Mouse (Mus musculus) left cerebral cortex, postnatal 36 days (tissue): ENCODE results near the gene Stom. TPM values are rescaled to one million over a fixed set of nuclear protein-coding genes. Genes with fewer than 3 reads are reported as not detected.

Source experiments
- DNase-seq, 2 experiments: peaks; one replicate each; pipeline ENCODE4 v3.0.0; 2021 to 2022; ENCODE audit warnings: low spot score in 2 of 2, mixed read lengths in 1 of 2
- intact Hi-C: fragments of 180-260 bp; cut with DNase I; formaldehyde crosslinking; loops from one replicate; pipeline ENCODE4 v1.15.1; 2025
- total RNA-seq, 2 experiments: library from RNA; stranded (reverse); gene quantifications; 2 replicates each; pipeline ENCODE4 v1.2.3; 2021

Stom gene
- total RNA-seq, 2 experiments from 2014 or later: 5.7 to 6.0 TPM

GRCm38 (mm10) chr2:35322404-35323164, 14.2 kb downstream of the Stom start:
- intact Hi-C loops: no loop called here
- DNase-seq: no peak

GRCm38 (mm10) chr2:35320399-35320798, 16.4 kb downstream of the Stom start:
- intact Hi-C loops: no loop called here
- DNase-seq: no peak

DNA sequence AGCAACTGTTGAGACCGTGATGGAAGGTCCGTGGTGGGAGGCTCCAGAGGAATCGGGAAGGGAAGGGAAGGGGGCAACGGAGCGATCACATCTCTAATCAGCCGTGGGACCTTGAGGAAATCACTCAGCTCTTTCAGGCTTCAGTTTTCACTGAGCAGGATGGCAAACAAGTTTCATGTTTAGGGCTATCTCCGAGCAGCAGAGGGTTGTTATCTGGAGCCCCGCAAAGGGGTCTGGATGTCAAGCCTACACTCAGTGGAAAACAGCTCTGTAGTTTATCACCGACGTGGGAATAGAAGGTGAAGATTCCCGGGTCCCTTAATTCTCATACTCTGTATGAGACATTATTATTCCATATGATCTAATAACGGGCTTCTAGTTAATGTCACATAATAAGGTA, 18.4 kb downstream of the Stom start:
- intact Hi-C loops: no loop called here
- no peak for DNase-seq

DNA sequence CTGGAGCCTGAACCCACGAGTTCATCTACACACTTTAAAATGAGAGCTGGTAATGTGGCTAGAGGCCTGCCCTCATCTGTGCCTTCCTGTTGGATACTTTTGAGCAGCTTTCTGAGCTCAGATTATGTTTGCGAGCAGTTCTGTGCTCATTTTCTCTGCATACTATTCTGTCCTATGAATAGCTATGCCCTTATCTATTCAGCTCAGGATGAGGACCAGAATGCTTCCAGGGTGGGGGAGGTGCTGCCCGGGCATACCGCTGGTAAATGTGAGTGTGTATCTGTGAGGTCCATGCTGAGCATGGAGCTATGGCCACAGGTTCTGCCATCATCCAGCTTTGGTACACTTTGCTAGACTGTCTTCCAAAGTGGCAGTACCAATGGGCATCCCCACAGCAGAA, 19.2 kb downstream of the Stom start:
- intact Hi-C loops: no loop called here

DNA sequence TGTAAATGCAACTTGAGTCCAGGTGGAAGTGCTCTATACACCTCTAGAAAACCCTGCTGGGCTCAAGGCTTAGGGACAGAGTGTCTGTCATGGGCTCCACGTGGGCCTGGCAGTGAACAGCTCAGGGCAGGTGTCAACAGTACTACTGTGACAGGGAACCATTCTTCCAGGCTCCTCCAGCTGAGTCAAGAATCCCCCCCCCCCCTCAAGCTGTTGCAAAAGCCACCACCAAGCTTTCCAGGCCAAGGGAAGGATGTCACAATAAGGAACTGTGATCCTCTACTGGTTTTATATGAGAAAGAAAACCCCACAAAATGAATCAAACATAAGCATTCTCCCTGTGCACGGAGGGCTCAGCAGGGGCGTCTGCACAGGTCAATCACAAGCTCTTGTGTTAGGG, 22.5 kb downstream of the Stom start:
- DNase-seq: no peak
- intact Hi-C loops: no loop called here

More for the DNA sequence above, 19.2 kb downstream of the Stom start:
- DNase-seq: no peak

DNA sequence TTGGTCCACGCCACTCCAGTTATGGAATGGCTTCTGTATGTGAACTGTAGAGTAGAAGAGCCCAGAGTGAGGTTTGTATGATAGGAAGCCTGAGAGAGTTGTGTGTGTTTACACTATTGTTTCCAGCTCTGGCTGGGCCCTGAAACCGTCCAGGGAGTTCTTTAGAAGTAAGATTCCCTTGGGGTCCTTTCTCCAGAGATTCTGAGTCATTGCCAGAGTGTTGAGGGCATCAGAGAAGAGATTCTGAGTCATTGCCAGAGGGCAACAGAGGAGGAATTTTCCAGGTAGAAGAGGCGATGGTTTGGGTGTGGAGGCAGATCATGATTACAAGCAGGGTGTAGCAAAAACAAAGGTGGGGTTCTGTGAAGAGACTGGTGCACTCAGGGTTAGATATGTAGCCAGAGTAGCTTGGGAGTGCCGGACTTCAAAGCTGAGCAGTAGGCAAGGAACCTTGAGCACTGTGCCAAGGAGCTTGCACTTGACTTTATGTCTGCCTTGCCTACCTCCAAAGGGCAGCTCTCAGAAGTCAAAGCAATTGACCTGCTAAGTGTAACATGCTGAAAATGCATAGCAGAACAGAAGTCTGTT, 26.8 kb downstream of the Stom start:
- intact Hi-C loops: no loop called here
- DNase-seq: no peak

- intact Hi-C loops: no loop called here
- DNase-seq: no peak
Observed at GRCm38 (mm10) chr2:35308166-35308565, 28.6 kb downstream of the Stom start.

DNA sequence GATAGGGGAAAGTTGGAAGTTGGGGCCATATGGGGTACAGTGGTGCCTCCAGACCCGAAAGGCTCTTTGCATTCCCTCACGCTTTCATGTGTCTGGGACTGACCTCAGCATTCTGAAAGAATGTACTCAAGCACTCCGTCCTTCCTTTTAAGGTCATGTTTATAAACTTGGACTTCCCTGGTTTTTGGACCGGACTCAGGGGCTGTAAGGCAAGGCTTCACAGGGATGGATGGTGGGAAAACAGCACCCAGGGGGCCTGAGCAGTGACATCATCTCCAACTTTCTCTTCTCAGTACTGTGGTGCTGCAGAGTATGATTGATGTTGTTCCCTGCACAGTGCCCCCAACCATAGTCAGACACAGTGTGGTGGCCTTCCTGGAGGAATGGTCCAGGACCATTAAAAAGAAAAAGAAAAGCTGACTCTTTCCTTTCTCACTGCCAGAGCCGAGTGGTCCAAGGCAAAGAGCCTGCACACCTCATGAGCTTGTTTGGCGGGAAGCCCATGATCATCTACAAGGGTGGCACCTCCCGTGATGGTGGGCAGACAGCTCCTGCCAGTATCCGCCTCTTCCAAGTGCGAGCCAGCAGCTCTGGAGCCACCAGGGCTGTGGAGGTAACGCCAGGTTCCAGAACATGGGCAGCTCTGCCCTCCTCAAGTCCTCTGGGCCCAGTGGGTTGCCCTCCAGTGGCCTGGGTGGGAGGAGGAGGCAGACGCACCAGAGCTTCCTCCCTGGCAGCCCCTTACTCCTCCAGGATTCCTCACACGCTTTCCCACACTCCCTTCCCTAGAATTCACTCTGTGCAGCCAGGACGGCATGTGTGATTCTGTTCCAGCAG, 34.5 kb downstream of the Stom start:
- intact Hi-C loops: no loop called here
- DNase-seq: no peak

GRCm38 (mm10) chr2:35299437-35299836, 37.3 kb downstream of the Stom start:
- intact Hi-C loops: loop anchor here (2.0 kb wide), 1 partner anchor 97 kb away; the partner anchor contains the start of gene 4930402F06Rik
- DNase-seq: no peak

DNA sequence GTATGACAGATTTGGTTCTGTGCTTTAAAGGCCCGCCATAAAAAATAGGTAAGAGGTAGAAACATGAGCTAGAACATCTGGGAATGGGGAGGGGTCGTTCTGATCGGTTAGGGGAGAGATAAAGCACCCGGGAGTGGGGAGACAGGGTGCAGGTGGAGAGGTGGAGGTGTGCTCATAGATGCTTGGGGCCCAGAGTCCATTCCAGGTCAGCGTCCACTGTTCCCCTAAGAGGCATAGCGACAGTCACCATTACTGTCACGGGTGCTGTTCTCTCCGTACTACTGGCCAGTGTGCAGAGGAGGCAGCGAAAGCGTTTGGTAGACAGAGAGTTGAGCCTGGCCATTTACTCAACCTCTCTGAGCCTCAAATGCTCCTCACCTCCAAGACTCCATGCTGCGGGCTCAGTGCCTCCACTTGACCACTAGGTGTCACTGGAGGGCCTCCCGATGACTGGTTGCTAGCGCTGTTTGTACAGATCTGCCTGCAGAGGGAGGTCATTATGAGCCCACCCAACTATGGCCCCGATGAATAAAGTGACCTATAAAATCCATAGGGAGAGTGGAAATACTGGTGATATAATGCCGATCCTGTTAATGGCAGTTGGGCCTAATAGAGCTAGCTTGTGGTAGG, 39.0 kb downstream of the Stom start:
- DNase-seq: peak; percentile 67 to 76
- intact Hi-C loops: loop anchor here (2.0 kb wide), 1 partner anchor 99 kb away; the partner anchor contains the start of gene 4930402F06Rik

DNA sequence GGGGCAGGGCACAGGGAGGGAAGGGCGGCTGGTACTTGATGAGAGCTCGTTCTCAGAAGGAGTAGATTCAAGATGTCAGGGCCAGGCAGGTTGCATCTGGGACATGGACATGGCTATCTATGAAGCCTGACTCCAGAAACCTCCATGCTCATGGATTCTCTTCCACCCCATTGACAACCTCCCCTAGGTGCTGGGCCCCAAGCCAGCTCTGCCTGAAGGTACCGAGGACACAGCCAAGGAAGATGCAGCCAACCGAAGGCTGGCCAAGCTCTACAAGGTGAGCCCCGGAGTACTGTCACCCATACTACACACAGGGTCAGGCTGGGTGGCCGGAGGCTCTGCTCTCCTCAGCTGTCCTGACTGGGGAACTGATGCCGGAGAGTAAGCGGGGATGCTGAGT, 43.5 kb downstream of the Stom start:
- DNase-seq: no peak
- intact Hi-C loops: no loop called here

GRCm38 (mm10) chr2:35292700-35293099, 44.1 kb downstream of the Stom start:
- DNase-seq: no peak
- intact Hi-C loops: no loop called here

- DNase-seq: no peak
- intact Hi-C loops: no loop called here
Observed at GRCm38 (mm10) chr2:35291856-35292255, 44.9 kb downstream of the Stom start.

DNA sequence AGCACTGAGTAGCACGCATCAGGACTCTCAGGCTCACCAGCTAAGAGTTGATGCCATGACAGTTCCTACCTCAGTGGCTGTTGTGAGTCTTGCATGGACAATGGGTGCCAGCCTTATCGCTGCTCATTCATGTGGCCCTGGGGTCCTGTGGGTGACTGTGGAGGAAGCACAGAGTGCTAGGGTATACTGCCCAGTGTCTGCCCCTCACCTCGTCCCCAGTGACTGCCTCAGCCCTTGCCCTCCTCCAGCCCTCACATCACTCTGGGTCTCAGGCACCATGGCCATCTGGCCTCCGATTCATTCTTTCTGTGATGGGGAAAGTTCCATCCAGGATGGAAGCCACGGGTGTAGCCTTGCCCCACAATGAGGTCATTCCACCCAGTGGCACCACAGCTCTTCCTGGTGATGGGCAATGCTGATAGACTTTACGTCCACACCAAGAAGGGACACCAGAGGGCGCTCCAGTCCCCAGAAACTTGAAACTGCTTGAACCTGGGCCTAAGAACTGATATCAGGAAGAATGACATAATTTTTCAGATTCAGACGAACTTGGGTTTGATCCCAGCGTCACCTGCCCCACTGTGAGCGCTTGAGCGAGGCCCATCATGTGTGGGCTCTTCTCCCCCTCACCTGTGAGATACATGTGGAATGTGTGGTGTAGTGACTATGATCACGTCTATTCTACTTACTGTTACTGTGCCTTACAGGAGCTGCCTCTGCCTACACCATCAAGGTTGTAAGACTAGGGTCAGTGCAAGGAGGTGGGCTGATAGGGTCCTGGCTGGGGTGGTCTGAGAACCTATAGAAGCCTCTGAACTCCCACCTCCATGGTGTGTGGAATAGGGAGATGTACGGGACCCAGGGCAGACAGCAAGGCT, 47.8 kb downstream of the Stom start:
- DNase-seq: peak; percentile 75 to 76
- intact Hi-C loops: no loop called here

DNA sequence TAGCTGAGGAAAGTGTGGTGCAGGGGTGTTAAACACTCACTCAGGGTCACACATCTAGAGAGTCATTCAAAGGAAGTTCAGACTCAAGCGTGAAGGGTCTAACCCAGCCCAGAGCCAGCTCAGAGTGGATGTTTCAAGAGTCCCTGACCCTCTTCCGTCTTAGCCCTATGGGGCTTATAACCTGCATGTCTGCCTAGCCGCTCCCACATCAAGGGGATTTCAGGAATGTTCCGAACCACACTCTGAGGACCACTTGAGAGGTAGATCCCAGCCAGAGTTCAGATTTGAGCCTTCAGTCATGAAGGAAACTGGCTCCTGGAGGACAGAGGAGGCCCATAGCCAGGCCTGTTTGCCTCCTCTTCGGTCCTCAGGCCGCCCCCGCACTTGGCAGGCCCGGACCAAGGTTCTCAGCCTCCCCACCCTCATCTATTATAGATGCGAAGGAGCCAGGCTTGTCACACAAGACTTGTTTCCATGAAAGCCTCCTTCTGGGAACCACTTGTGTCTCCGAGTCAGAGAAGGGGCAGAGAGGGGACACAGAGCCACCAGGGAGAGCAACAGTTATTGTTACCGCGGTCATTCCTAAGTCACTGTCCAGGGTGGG, 49.7 kb downstream of the Stom start:
- intact Hi-C loops: no loop called here
- no peak for DNase-seq

- intact Hi-C loops: no loop called here
- DNase-seq: no peak
Observed at GRCm38 (mm10) chr2:35285209-35285608, 51.6 kb downstream of the Stom start.

DNA sequence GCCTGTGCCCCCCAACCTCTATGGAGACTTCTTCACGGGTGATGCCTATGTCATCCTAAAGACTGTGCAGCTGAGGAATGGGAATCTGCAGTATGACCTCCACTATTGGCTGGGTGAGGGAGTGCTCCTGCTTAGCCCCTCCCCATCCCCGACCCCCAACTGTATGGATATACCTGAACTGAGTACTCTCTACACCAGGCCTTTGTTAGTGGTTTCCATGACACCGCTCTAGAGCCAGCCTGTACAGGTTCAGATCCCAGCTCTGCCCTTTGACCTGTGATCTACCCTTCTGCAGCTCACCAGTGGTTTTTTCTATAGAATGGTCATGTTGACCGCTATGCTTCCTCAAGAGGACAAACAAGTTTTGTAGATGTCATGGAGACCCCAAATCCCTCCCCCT, 52.8 kb downstream of the Stom start:
- DNase-seq: no peak
- intact Hi-C loops: no loop called here

DNA sequence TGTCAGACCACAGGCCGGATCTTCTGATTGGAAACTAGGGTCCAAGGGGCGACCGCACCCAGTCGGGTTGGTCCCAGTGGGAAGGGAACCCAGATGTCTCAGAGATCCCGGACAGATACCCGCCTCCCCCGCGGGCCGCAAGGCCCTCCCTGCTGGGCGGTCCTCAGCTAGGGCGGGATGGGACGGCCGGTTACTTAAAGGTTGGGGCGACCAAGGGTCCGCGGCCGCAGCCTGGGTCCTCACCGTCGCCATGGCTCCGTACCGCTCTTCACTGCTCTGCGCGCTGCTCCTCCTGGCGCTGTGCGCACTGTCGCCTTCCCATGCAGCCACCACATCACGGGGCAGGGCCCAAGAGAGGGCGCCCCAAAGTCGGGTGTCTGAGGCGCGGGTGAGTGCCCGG, 54.6 kb downstream of the Stom start:
- DNase-seq: peak in 1 of 2 experiments; percentile 16
- intact Hi-C loops: no loop called here

- intact Hi-C loops: no loop called here
- DNase-seq: no peak
Observed at GRCm38 (mm10) chr2:35280001-35280400, 56.8 kb downstream of the Stom start.
